Comparison of ENCODE assay signal across 8 mouse cellular contexts in genomic region chr3:37975194-37975756, GRCm38 (mm10).
A peak's percentile ranks its signal among the peaks of the same experiment; 100 is the strongest.
DNase-seq lines count a peak whose midpoint lies in the region; ATAC-seq and TF ChIP-seq lines count a peak whose summit lies in the region.
"Had no signal": no experiment of that assay in that cellular context is flagged by ENCODE, and none has a peak within 500 bp of the region (broad histone marks: within the 10 kb centered on the region; RNA-seq: fewer than 3 reads in every experiment).

No protein-coding gene starts in this region.

- no peak overlapping the region for H3K9ac ChIP-seq in midbrain, embryonic 15.5 days
- no peak overlapping the region for H3K9ac ChIP-seq in midbrain, embryonic 11.5 days (ENCODE audit: low read length)
- no peak overlapping the region for H3K9ac ChIP-seq in intestine, embryonic 15.5 days
- no peak overlapping the region for H3K9ac ChIP-seq in liver, embryonic 12.5 days
- no peak overlapping the region for H3K9ac ChIP-seq in stomach, postnatal 0 days (ENCODE audit: low read length)
- H3K9ac ChIP-seq: liver, embryonic 15.5 days had no signal

- no peak overlapping the region for H3K4me2 ChIP-seq in midbrain, embryonic 15.5 days
- H3K4me2 ChIP-seq in midbrain, embryonic 11.5 days: no peak overlapping the region
- no peak overlapping the region for H3K4me2 ChIP-seq in intestine, embryonic 15.5 days (replicated peaks)
- H3K4me2 ChIP-seq in liver, embryonic 12.5 days: 0 out of 2 replicates have a peak overlapping the region, but pooled peaks have one; percentile 3
- H3K4me2 ChIP-seq in stomach, postnatal 0 days (replicated peaks; ENCODE audit: low read depth): no peak overlapping the region
- H3K4me2 ChIP-seq: liver, embryonic 15.5 days had no signal

- H3K27ac ChIP-seq in midbrain, embryonic 15.5 days: no peak overlapping the region
- no peak overlapping the region for H3K27ac ChIP-seq in midbrain, embryonic 11.5 days (ENCODE audit: low read depth, low read length)
- H3K27ac ChIP-seq in intestine, embryonic 15.5 days: no peak overlapping the region
- no peak overlapping the region for H3K27ac ChIP-seq in liver, embryonic 12.5 days
- no peak overlapping the region for H3K27ac ChIP-seq in stomach, postnatal 0 days (replicated peaks)
- H3K27ac ChIP-seq: liver, embryonic 15.5 days had no signal

- no peaks in the 10 kb centered on the region for H3K9me3 ChIP-seq in midbrain, embryonic 15.5 days
- H3K9me3 ChIP-seq in midbrain, embryonic 11.5 days (ENCODE audit: control insufficient read depth, low read length): no peaks in the 10 kb centered on the region
- H3K9me3 ChIP-seq in intestine, embryonic 15.5 days: no peaks in the 10 kb centered on the region
- no peaks in the 10 kb centered on the region for H3K9me3 ChIP-seq in liver, embryonic 12.5 days (replicated peaks)
- no peaks in the 10 kb centered on the region for H3K9me3 ChIP-seq in stomach, postnatal 0 days (ENCODE audit: control insufficient read depth, low read length)
- H3K9me3 ChIP-seq: liver, embryonic 15.5 days had no signal

- 0 out of 2 replicates have a peak, but pooled peaks cover 3% of the 10 kb centered on the region for H3K27me3 ChIP-seq in midbrain, embryonic 15.5 days (replicated peaks)
- peaks cover 9% of the 10 kb centered on the region for H3K27me3 ChIP-seq in midbrain, embryonic 11.5 days (ENCODE audit: control insufficient read depth, insufficient read depth, low read length)
- no peaks in the 10 kb centered on the region for H3K27me3 ChIP-seq in intestine, embryonic 15.5 days (replicated peaks)
- H3K27me3 ChIP-seq in liver, embryonic 12.5 days (replicated peaks): no peaks in the 10 kb centered on the region; the same call in 1 of the 2 replicates
- H3K27me3 ChIP-seq in stomach, postnatal 0 days (ENCODE audit: control insufficient read depth, insufficient read depth, low read length): no peaks in the 10 kb centered on the region
- H3K27me3 ChIP-seq: liver, embryonic 15.5 days had no signal

- DNase-seq in midbrain, embryonic 11.5 days (ENCODE audit: low spot score, missing footprints): no peak
- DNase-seq in stomach, postnatal 0 days (ENCODE audit: low spot score): peak; percentile 25
- no peak for DNase-seq in cerebellum, adult 9-11 months
- no peak for DNase-seq in cerebellum, postnatal 10 days

- WGBS in midbrain, embryonic 15.5 days: 39% methylated on average over 11 of the region's 11 CpGs
- 60% methylated on average over 11 of the region's 11 CpGs for WGBS in midbrain, embryonic 11.5 days
- WGBS in intestine, embryonic 15.5 days: 33% methylated on average over 11 of the region's 11 CpGs
- 10% methylated on average over 11 of the region's 11 CpGs for WGBS in liver, embryonic 12.5 days (ENCODE audit: insufficient replicate concordance)
- 42% methylated on average over 11 of the region's 11 CpGs for WGBS in stomach, postnatal 0 days

- no peak overlapping the region for H3K4me3 ChIP-seq in midbrain, embryonic 15.5 days
- H3K4me3 ChIP-seq in midbrain, embryonic 11.5 days (ENCODE audit: low read depth, low read length): no peak overlapping the region
- H3K4me3 ChIP-seq in intestine, embryonic 15.5 days (replicated peaks): no peak overlapping the region
- H3K4me3 ChIP-seq in liver, embryonic 12.5 days: no peak overlapping the region
- H3K4me3 ChIP-seq in stomach, postnatal 0 days (ENCODE audit: low read depth, low read length): no peak overlapping the region
- H3K4me3 ChIP-seq: liver, embryonic 15.5 days had no signal

- no peaks in the 10 kb centered on the region for H3K36me3 ChIP-seq in midbrain, embryonic 15.5 days (replicated peaks)
- H3K36me3 ChIP-seq in midbrain, embryonic 11.5 days (ENCODE audit: control insufficient read depth, insufficient read depth, low read length): no peaks in the 10 kb centered on the region
- no peaks in the 10 kb centered on the region for H3K36me3 ChIP-seq in intestine, embryonic 15.5 days
- H3K36me3 ChIP-seq in liver, embryonic 12.5 days: no peaks in the 10 kb centered on the region
- H3K36me3 ChIP-seq in stomach, postnatal 0 days (ENCODE audit: control insufficient read depth, insufficient read depth, low read length): no peaks in the 10 kb centered on the region
- H3K36me3 ChIP-seq: liver, embryonic 15.5 days had no signal

- peak; percentile 54 for ATAC-seq in midbrain, embryonic 15.5 days (replicated peaks)
- ATAC-seq in midbrain, embryonic 11.5 days (ENCODE audit: low FRiP score): no peak
- peak; percentile 73 for ATAC-seq in intestine, embryonic 15.5 days
- no peak for ATAC-seq in liver, embryonic 12.5 days
- ATAC-seq in stomach, postnatal 0 days (ENCODE audit: low FRiP score, low TSS enrichment): peak; percentile 54; the same call in 1 of the 2 replicates

- no peak for TF ChIP-seq EP300 in stomach, postnatal 0 days (optimal IDR thresholded peaks at IDR 0.05)

- peaks cover 9% of the 10 kb centered on the region for H3K4me1 ChIP-seq in midbrain, embryonic 15.5 days
- no peaks in the 10 kb centered on the region for H3K4me1 ChIP-seq in midbrain, embryonic 11.5 days (ENCODE audit: control insufficient read depth, insufficient read depth, low read length)
- peaks cover 6% of the 10 kb centered on the region; the same call in 1 of the 2 replicates for H3K4me1 ChIP-seq in intestine, embryonic 15.5 days (replicated peaks)
- H3K4me1 ChIP-seq in liver, embryonic 12.5 days: peaks cover 17% of the 10 kb centered on the region; the same call in 1 of the 2 replicates
- H3K4me1 ChIP-seq in stomach, postnatal 0 days (replicated peaks; ENCODE audit: control insufficient read depth, insufficient read depth): no peaks in the 10 kb centered on the region; the same call in 1 of the 2 replicates

- no peak for TF ChIP-seq CTCF in stomach, postnatal 0 days (IDR thresholded peaks at IDR 0.05; ENCODE audit: low read depth)

Comparison
In these comparisons a context has a peak if more than half of its experiments do, and no peak if none do; other contexts are left out.
1. ATAC-seq: peak in midbrain, embryonic 15.5 days (single experiment), intestine, embryonic 15.5 days (single experiment) and stomach, postnatal 0 days (single experiment); none in midbrain, embryonic 11.5 days (single experiment) and liver, embryonic 12.5 days (single experiment).